Mouse (Mus musculus) forelimb bud, embryonic 11.5 days (tissue): ENCODE data around the gene F12.

Experiments used
- DNase-seq: peaks from one replicate; pipeline ENCODE4 v3.0.0-alpha.2; 2012; ENCODE audit warnings: low read depth, low spot score

The F12 gene

GRCm38 (mm10) chr13:55371007-55371681 lies 55.4 kb downstream of the F12 start:
- DNase-seq: no peak

GRCm38 (mm10) chr13:55370234-55370633 lies 56.4 kb downstream of the F12 start:
- DNase-seq: no peak

- no peak for DNase-seq
Measured at GRCm38 (mm10) chr13:55369531-55370114, 57.0 kb downstream of the F12 start, which contains the start of gene Rgs14. Gene Rgs14 (plus strand): TSS chr13:55369732.

- DNase-seq: no peak
Measured at GRCm38 (mm10) chr13:55368401-55368800, 58.2 kb downstream of the F12 start.
